Mouse (Mus musculus) MEL (cell line): Measurements from ENCODE around the gene Inpp5k.

Experiments used
- CTCF ChIP-seq, 3 experiments: IDR thresholded peaks in 2 of 3; conservative IDR thresholded peaks in 1 of 3; 2 replicates each; pipeline ENCODE4 v1.5.1; 2011 to 2012; ENCODE audit warnings: low read length in 3 of 3, low read depth in 2 of 3, mild to moderate bottlenecking in 2 of 3, improper control_type of control experiment in 1 of 3, inconsistent platforms in 1 of 3, mixed read lengths in 1 of 3, moderate library complexity in 1 of 3; ENCODE audit not compliant: control insufficient read depth in 1 of 3, insufficient read depth in 1 of 3, poor library complexity in 1 of 3, severe bottlenecking in 1 of 3
- E2F4 ChIP-seq: IDR thresholded peaks from 2 replicates; pipeline ENCODE4 v1.6.1; 2011; ENCODE audit warnings: low read depth, low read length, improper control_type of control experiment, borderline replicate concordance
- EP300 ChIP-seq, 2 experiments: IDR thresholded peaks; 2 replicates each; pipeline ENCODE4 v1.6.1; 2011; ENCODE audit warnings: improper control_type of control experiment in 2 of 2, low read length in 2 of 2, low read depth in 1 of 2, mild to moderate bottlenecking in 1 of 2
- GABPA ChIP-seq: IDR thresholded peaks from 2 replicates; pipeline ENCODE4 v1.6.1; 2012; ENCODE audit warnings: low read depth, mild to moderate bottlenecking, inconsistent platforms, low read length, improper control_type of control experiment, moderate library complexity
- HCFC1 ChIP-seq: IDR thresholded peaks from 2 replicates; pipeline ENCODE4 v1.6.1; 2012; ENCODE audit warnings: low read depth, mild to moderate bottlenecking, inconsistent platforms, low read length, improper control_type of control experiment, moderate library complexity
- KAT2A ChIP-seq: conservative IDR thresholded peaks from 2 replicates; pipeline ENCODE4 v1.6.1; 2012; ENCODE audit warnings: low read depth, low read length, improper control_type of control experiment, inconsistent platforms
- MAZ ChIP-seq: IDR thresholded peaks from 2 replicates; pipeline ENCODE4 v1.6.1; 2012; ENCODE audit warnings: low read depth, mild to moderate bottlenecking, inconsistent platforms, low read length, improper control_type of control experiment
- MYB ChIP-seq: IDR thresholded peaks from 2 replicates; pipeline ENCODE4 v1.6.1; 2011; ENCODE audit warnings: mild to moderate bottlenecking, low read depth, low read length, improper control_type of control experiment
- MYC ChIP-seq: IDR thresholded peaks from 2 replicates; pipeline ENCODE4 v1.6.1; 2011; ENCODE audit warnings: low read depth, mild to moderate bottlenecking, low read length, improper control_type of control experiment, moderate library complexity
- NRF1 ChIP-seq: IDR thresholded peaks from 2 replicates; pipeline ENCODE4 v1.6.1; 2014; ENCODE audit warnings: low read depth, mild to moderate bottlenecking, inconsistent platforms, low read length, improper control_type of control experiment, moderate library complexity; ENCODE audit not compliant: poor library complexity, insufficient read depth, severe bottlenecking
- POLR2A ChIP-seq, 2 experiments: IDR thresholded peaks; 2 replicates each; pipeline ENCODE4 v1.6.1; 2011 to 2012; ENCODE audit warnings: low read length in 2 of 2, mild to moderate bottlenecking in 2 of 2, control low read depth in 1 of 2, improper control_type of control experiment in 1 of 2, low read depth in 1 of 2, moderate library complexity in 1 of 2; ENCODE audit not compliant: control insufficient read depth in 1 of 2, insufficient read depth in 1 of 2, poor library complexity in 1 of 2
- ZNF384 ChIP-seq: IDR thresholded peaks from 2 replicates; pipeline ENCODE4 v1.6.1; 2012; ENCODE audit warnings: low read depth, mild to moderate bottlenecking, inconsistent platforms, low read length, improper control_type of control experiment

DNA sequence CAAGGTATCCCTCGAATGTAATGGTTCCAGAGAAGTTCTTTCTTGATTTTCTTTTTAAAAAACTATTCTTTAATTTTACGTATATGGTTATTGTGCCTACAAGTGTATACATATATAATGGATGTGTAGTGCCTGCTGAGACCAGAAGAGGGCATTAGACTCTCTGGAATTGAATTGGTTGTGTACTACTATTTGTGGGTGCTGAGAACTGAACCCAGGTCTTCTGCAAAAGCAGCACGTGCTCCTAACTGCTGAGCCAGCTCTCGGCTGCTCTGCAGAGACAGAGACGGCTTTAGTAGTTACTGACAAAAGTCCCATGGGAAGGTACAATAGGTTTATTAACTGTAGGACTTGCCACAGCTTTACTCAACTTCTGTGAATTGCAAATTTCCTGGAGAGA, 53.7 kb downstream of the Inpp5k start:
- no peak for TF ChIP-seq KAT2A
- no peak for TF ChIP-seq GABPA
- no peak for TF ChIP-seq EP300 (IDR thresholded peaks at IDR 0.05; ENCODE audit: low read depth in 1 of 2, low read length in 2 of 2)
- TF ChIP-seq MYB, result no peak
- no peak for TF ChIP-seq E2F4
- no peak for TF ChIP-seq HCFC1
- TF ChIP-seq ZNF384, result no peak
- TF ChIP-seq CTCF (IDR thresholded peaks at IDR 0.05 in 2 of 3, conservative IDR thresholded peaks at IDR 0.05 in 1 of 3; ENCODE audit: control insufficient read depth in 1 of 3, insufficient read depth in 1 of 3, low read depth in 2 of 3, low read length in 3 of 3, poor library complexity in 1 of 3, severe bottlenecking in 1 of 3), result peak in 2 of 3 experiments; percentile 41 to 50; a peak in 4 of 6 replicates
- TF ChIP-seq MAZ, result no peak
- TF ChIP-seq MYC, result no peak
- no peak for TF ChIP-seq POLR2A (IDR thresholded peaks at IDR 0.05; ENCODE audit: control insufficient read depth in 1 of 2, insufficient read depth in 1 of 2, low read depth in 1 of 2, low read length in 2 of 2, poor library complexity in 1 of 2)
- TF ChIP-seq NRF1, result no peak
